Mouse (Mus musculus) central nervous system, embryonic 11.5 days (tissue): ENCODE results near the gene Pdyn. TPM values are rescaled to one million over a fixed set of nuclear protein-coding genes. Genes with fewer than 3 reads are reported as not detected.

ENCODE experiments used
- polyA plus RNA-seq: library from polyadenylated mRNA; depleted of rRNA; stranded (reverse); fragments of >200 nt; gene quantifications from 2 replicates; pipeline ENCODE4 v1.2.3, GENCODE M21; 2012; rRNA removed

Pdyn gene
- polyA plus RNA-seq, result 0.62 and 0.70 TPM in 2 replicates

DNA sequence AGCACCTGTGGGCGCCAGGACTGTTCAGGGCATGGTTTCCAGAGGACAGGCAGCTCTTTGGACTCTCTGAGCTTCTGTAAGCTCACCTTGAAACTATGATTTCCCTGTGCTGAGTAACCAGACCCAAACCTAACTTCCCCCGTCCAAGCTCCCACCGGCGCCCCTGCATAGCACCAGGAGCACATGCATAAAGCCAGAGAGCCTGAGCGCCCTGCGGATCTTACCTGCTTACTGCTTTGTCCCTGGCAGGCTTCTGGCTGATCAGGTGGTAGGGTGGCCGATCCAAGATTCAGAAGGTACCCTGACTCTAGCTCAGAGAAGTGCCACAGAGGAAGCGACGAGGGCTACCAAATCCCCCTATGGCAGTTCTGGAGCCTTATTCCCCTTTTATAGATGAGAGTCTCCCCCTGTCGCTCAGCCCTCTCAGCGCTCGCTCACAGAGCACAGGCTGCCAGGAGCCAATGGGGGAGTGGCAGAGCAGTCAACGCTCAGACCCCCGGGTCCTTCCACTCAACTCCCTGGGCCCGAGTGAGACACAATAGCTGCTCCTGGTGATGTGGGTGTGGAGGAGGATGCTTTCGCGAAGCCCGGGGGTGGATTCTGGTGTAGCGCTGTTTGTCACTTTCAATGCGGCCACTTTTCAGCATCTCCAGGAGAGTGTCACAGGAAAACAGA is at the start of gene Pdyn:
Gene Pdyn (minus strand): TSS at position 361 of the 675 bp plus-strand sequence.

Other genes starting within 250 kb of the Pdyn start
- gene F830045P16Rik, start 163.2 kb downstream of the Pdyn start, polyA plus RNA-seq, result not detected in 2 replicates
- gene Sirpa, start 107.0 kb downstream of the Pdyn start, polyA plus RNA-seq, result 25.6 and 25.7 TPM in 2 replicates
- 22.3 and 26.8 TPM in 2 replicates for gene Stk35, start 100.7 kb upstream of the Pdyn start, polyA plus RNA-seq